Mouse (Mus musculus) layer of hippocampus, adult 18-20 months (tissue): ENCODE measurements around the gene Dyrk1a. TPM values are rescaled to one million over a fixed set of nuclear protein-coding genes. Genes with fewer than 3 reads are reported as not detected.

Source experiments
- total RNA-seq, 2 experiments: library from RNA; stranded (reverse); gene quantifications; 2 replicates each; pipeline ENCODE4 v1.2.3; 2021

Dyrk1a gene
- total RNA-seq, 2 experiments from 2014 or later: 86.6 to 93.2 TPM

Other genes with a start within 250 kb of the Dyrk1a start
- under 1 TPM in 1 of 2 experiments, not detected in 1; 0.20 TPM for gene Ripply3, start 241.6 kb upstream of the Dyrk1a start, total RNA-seq
- gene Ttc3, start 199.4 kb upstream of the Dyrk1a start, total RNA-seq: 100 to 1,000 TPM; 823 to 869 TPM
- gene Pigp, start 198.2 kb upstream of the Dyrk1a start, total RNA-seq: 10 to 100 TPM; 35.5 to 40.7 TPM
- 10 to 100 TPM; 34.7 to 37.9 TPM for gene Vps26c, start 43.2 kb upstream of the Dyrk1a start, total RNA-seq